Mouse (Mus musculus): ENCODE measurements at regions not wholly inside any gene's neighbourhood (a gene's known extent, or its start where the extent isn't known, plus 50 kb on each side); places are given as distances from the start of the nearest gene placed in this dataset.

DNA sequence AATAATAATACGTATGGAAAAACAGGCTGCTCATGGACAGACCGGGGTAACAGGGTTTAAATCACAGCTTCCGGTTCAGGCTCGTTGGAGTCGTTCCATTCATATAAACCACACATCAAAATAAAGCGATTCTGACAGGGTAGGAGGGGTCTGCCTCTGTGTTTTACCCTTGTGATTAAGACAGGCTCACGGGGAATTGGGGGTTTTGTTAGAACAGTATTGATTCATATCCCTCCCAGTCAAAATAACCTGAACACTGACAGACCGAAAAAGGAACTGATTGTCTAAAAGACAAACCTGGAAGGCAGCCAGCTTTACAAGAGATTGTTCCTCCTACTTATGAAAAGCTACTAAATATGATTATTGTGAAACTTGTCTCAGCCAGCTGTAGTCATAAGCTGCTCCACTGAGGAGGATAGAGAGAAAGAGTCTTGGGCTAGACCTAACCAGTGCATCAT lies 174.5 kb downstream of the Setd4 start:
- no peak for DNase-seq (ENCODE audit: low spot score)

DNA sequence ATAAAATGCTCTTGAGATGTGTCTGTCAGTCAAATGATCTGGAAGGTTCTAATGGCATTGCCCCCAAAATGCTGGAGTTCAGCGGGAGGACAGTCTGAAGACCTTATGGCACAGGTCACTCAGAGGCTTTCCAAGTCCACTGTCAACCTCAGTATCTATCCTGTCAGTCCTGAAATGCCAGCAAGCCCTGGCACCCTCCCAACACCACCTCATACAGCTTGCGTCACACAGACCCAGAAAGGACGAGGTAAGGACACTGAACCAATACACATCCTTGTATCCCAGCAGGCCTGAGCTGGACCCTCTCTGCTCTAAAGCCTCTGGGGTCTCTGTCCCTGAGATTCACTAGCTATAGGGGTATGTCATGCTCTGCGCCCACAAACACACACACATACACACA lies 176.6 kb downstream of the Setd4 start:
- no peak for ATAC-seq (ENCODE audit: insufficient read depth, low FRiP score, low TSS enrichment)
- Histone ChIP-seq H3K36me3 (ENCODE audit: control insufficient read depth, insufficient read depth, low read length) (no peaks in the 10 kb centered on the region), H3K9ac (ENCODE audit: low read length) (no peak overlapping the region), H3K4me3 (ENCODE audit: low read depth, low read length) (no peak overlapping the region), H3K9me3 (ENCODE audit: control insufficient read depth, low read length) (no peaks in the 10 kb centered on the region), H3K4me1 (ENCODE audit: control insufficient read depth, insufficient read depth, low read length) (no peaks in the 10 kb centered on the region), H3K27me3 (ENCODE audit: control insufficient read depth, insufficient read depth, low read length) (no peaks in the 10 kb centered on the region), H3K4me2 (ENCODE audit: low read depth) (no peak overlapping the region), H3K27ac (ENCODE audit: low read depth, low read length) (no peak overlapping the region)
- 91% methylated on average over 4 of the region's 4 CpGs for WGBS
- DNase-seq (ENCODE audit: low spot score) = no peak

More for the DNA sequence above, 174.5 kb downstream of the Setd4 start:
- H3K9me3 ChIP-seq (ENCODE audit: control insufficient read depth, low read length) = no peaks in the 10 kb centered on the region
- no peaks in the 10 kb centered on the region for H3K4me1 ChIP-seq (ENCODE audit: control insufficient read depth, insufficient read depth, low read length)
- no peak overlapping the region for H3K4me3 ChIP-seq (ENCODE audit: low read depth, low read length)
- no peaks in the 10 kb centered on the region for H3K27me3 ChIP-seq (ENCODE audit: control insufficient read depth, insufficient read depth, low read length)
- H3K4me2 ChIP-seq (ENCODE audit: low read depth) = no peak overlapping the region
- ATAC-seq (ENCODE audit: insufficient read depth, low FRiP score, low TSS enrichment) = no peak
- no peak overlapping the region for H3K9ac ChIP-seq (ENCODE audit: low read length)
- H3K36me3 ChIP-seq (ENCODE audit: control insufficient read depth, insufficient read depth, low read length) = no peaks in the 10 kb centered on the region
- 88% methylated on average over 8 of the region's 8 CpGs for WGBS
- H3K27ac ChIP-seq (ENCODE audit: low read depth, low read length) = no peak overlapping the region

DNA sequence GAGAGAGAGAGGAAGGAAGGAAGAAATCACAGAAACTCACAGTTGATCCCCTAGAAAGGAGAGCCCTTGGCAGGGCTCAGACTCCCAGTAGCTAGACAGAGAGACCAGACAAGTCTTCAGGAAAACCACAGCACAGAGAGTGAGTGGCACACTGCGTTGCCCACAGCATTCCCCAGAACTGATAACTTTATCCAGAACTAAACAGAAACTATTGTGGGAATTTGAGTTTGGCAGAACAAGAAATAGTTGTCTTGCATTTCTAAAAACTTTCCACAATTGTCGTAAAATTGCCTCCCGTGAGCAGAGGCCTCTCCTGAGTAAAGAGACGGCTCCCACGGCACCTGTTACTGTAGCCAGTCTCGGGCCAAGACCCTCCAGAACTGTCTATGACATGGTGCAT lies 178.1 kb downstream of the Setd4 start:
- Histone ChIP-seq H3K36me3 (ENCODE audit: control insufficient read depth, insufficient read depth, low read length) (no peaks in the 10 kb centered on the region), H3K9ac (ENCODE audit: low read length) (no peak overlapping the region), H3K4me1 (ENCODE audit: control insufficient read depth, insufficient read depth, low read length) (no peaks in the 10 kb centered on the region), H3K27ac (ENCODE audit: low read depth, low read length) (no peak overlapping the region), H3K9me3 (ENCODE audit: control insufficient read depth, low read length) (no peaks in the 10 kb centered on the region), H3K4me2 (ENCODE audit: low read depth) (no peak overlapping the region), H3K4me3 (ENCODE audit: low read depth, low read length) (no peak overlapping the region), H3K27me3 (ENCODE audit: control insufficient read depth, insufficient read depth, low read length) (no peaks in the 10 kb centered on the region)
- no peak for DNase-seq (ENCODE audit: low spot score)
- WGBS = 86% methylated on average over 6 of the region's 6 CpGs
- no peak for ATAC-seq (ENCODE audit: insufficient read depth, low FRiP score, low TSS enrichment)

DNA sequence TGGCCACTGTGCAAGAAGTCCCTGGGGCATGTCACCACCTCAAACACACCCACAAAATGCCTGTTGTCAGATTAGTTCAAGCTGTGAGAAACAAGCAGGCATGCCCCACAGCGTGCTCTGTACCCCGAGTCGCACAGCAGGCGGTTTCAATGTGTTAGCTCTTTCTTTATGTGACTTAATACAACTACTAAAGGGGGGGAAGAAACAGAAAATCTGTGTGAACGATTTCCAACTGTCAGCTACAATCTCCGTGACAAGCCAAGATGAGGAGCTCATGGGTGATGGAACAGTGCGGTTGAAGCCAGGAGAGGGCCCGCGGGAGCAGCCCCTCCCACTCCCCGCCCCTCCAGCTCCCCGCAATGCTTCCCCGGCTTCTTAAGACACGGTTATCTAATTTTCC lies 180.7 kb downstream of the Setd4 start:
- ATAC-seq (ENCODE audit: insufficient read depth, low FRiP score, low TSS enrichment) (no peak), DNase-seq (ENCODE audit: low spot score) (no peak)
- Histone ChIP-seq H3K27me3 (ENCODE audit: control insufficient read depth, insufficient read depth, low read length) (no peaks in the 10 kb centered on the region), H3K4me2 (ENCODE audit: low read depth) (peak overlapping the region; percentile 16; the same call in 1 of the 2 replicates), H3K9me3 (ENCODE audit: control insufficient read depth, low read length) (no peaks in the 10 kb centered on the region), H3K36me3 (ENCODE audit: control insufficient read depth, insufficient read depth, low read length) (no peaks in the 10 kb centered on the region), H3K9ac (ENCODE audit: low read length) (no peak overlapping the region), H3K4me1 (ENCODE audit: control insufficient read depth, insufficient read depth, low read length) (no peaks in the 10 kb centered on the region), H3K27ac (ENCODE audit: low read depth, low read length) (no peak overlapping the region), H3K4me3 (ENCODE audit: low read depth, low read length) (no peak overlapping the region)
- 31% methylated on average over 13 of the region's 13 CpGs for WGBS

DNA sequence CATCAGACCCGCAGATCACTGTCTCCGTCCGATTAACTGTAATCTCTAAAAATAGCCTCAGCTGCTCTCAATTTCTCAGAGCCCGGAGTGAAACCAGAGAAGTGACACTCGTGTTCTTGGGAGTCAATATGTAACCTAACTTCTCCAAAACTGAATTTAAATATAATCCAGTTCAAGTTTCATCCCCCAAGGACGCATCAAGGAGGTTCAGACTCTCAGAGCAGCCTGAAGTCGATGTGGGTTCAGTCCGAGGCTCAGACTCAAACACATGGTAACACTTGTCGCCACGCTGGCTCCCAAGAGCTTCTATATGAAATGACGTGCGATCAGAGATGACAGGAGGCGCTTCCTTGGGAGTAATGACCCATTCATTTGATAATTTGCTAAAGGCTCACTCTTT lies 181.6 kb downstream of the Setd4 start:
- WGBS = 70% methylated on average over 13 of the region's 13 CpGs
- Histone ChIP-seq H3K36me3 (ENCODE audit: control insufficient read depth, insufficient read depth, low read length) (no peaks in the 10 kb centered on the region), H3K4me1 (ENCODE audit: control insufficient read depth, insufficient read depth, low read length) (no peaks in the 10 kb centered on the region), H3K4me2 (ENCODE audit: low read depth) (no peak overlapping the region), H3K27ac (ENCODE audit: low read depth, low read length) (no peak overlapping the region), H3K4me3 (ENCODE audit: low read depth, low read length) (no peak overlapping the region), H3K9me3 (ENCODE audit: control insufficient read depth, low read length) (no peaks in the 10 kb centered on the region), H3K9ac (ENCODE audit: low read length) (no peak overlapping the region), H3K27me3 (ENCODE audit: control insufficient read depth, insufficient read depth, low read length) (no peaks in the 10 kb centered on the region)
- ATAC-seq (ENCODE audit: insufficient read depth, low FRiP score, low TSS enrichment) (no peak), DNase-seq (ENCODE audit: low spot score) (no peak)

GRCm38 (mm10) chr16:93418246-93418645 lies 185.6 kb downstream of the Setd4 start:
- H3K27ac ChIP-seq (ENCODE audit: low read depth, low read length) = no peak overlapping the region
- no peak overlapping the region for H3K9ac ChIP-seq (ENCODE audit: low read length)
- WGBS = 87% methylated on average over 8 of the region's 8 CpGs
- no peaks in the 10 kb centered on the region for H3K4me1 ChIP-seq (ENCODE audit: control insufficient read depth, insufficient read depth, low read length)
- no peaks in the 10 kb centered on the region for H3K27me3 ChIP-seq (ENCODE audit: control insufficient read depth, insufficient read depth, low read length)
- H3K4me3 ChIP-seq (ENCODE audit: low read depth, low read length) = no peak overlapping the region
- H3K4me2 ChIP-seq (ENCODE audit: low read depth) = no peak overlapping the region
- no peaks in the 10 kb centered on the region for H3K9me3 ChIP-seq (ENCODE audit: control insufficient read depth, low read length)
- DNase-seq (ENCODE audit: low spot score) (no peak), ATAC-seq (ENCODE audit: insufficient read depth, low FRiP score, low TSS enrichment) (no peak)
- H3K36me3 ChIP-seq (ENCODE audit: control insufficient read depth, insufficient read depth, low read length) = no peaks in the 10 kb centered on the region

DNA sequence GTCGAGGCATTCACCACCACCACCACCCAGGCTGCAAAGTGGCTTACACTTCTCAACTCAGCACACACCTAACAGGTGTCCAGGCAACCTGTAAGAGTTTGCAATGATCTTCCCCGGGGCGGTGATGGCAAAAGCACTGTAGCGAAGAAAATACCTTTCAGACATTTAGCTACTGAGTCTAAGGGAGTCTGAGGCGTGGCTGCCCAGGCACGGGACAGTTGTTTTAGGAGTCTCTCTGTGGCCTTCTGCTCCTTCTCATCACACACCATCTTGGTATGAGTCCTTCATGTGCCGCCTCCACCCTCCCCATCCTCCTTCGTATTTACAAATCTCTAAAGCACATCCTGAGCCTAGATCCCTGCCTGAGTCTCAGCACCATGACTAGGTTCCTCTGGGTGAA lies 186.0 kb downstream of the Setd4 start:
- 88% methylated on average over 8 of the region's 8 CpGs for WGBS
- no peak overlapping the region for H3K27ac ChIP-seq (ENCODE audit: low read depth, low read length)
- ATAC-seq (ENCODE audit: insufficient read depth, low FRiP score, low TSS enrichment) = no peak

DNA sequence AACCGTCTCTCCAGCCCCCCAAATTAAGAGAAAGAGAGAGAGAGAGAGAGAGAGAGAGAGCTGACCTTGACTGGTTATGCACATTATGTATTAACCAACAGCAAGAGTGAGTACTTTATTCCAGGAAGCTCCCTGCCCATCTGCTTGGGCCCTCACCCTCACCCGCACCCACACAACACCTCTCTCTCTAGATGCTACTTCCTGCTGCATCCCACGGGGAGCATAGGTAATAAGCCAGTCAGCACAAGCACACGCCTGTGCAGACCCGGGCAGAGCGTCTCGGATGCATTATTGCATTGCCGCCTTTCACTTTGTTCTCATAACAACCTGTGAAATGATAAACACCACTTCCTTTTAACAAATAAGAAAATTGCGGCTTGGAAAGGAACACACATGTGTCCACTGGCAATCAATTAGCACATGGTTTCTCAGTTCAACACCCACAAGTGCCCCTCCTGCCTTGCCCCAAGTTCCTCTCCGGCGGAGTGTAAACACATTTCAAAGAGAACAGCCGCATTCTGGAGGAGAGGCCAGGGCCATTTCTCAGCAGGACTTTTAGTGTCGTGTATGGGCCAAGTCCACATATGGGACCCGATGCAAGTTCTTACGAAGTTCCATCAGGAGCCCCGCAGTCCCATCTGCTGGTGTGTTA lies 211.7 kb downstream of the Setd4 start:
- DNase-seq (ENCODE audit: low spot score) (peak; percentile 21), ATAC-seq (ENCODE audit: insufficient read depth, low FRiP score, low TSS enrichment) (no peak)
- no peaks in the 10 kb centered on the region for H3K4me1 ChIP-seq (ENCODE audit: control insufficient read depth, insufficient read depth, low read length)
- 45% methylated on average over 16 of the region's 16 CpGs for WGBS
- no peak overlapping the region for H3K27ac ChIP-seq (ENCODE audit: low read depth, low read length)
- no peak overlapping the region for H3K4me2 ChIP-seq (ENCODE audit: low read depth)
- H3K36me3 ChIP-seq (ENCODE audit: control insufficient read depth, insufficient read depth, low read length) = no peaks in the 10 kb centered on the region
- H3K4me3 ChIP-seq (ENCODE audit: low read depth, low read length) = no peak overlapping the region
- no peaks in the 10 kb centered on the region for H3K9me3 ChIP-seq (ENCODE audit: control insufficient read depth, low read length)
- no peak overlapping the region for H3K9ac ChIP-seq (ENCODE audit: low read length)
- H3K27me3 ChIP-seq (ENCODE audit: control insufficient read depth, insufficient read depth, low read length) = no peaks in the 10 kb centered on the region

More for the DNA sequence above, 186.0 kb downstream of the Setd4 start:
- Histone ChIP-seq H3K36me3 (ENCODE audit: control insufficient read depth, insufficient read depth, low read length) (no peaks in the 10 kb centered on the region), H3K9ac (ENCODE audit: low read length) (no peak overlapping the region), H3K9me3 (ENCODE audit: control insufficient read depth, low read length) (no peaks in the 10 kb centered on the region), H3K4me3 (ENCODE audit: low read depth, low read length) (no peak overlapping the region), H3K4me1 (ENCODE audit: control insufficient read depth, insufficient read depth, low read length) (no peaks in the 10 kb centered on the region), H3K27me3 (ENCODE audit: control insufficient read depth, insufficient read depth, low read length) (no peaks in the 10 kb centered on the region), H3K4me2 (ENCODE audit: low read depth) (no peak overlapping the region)
- no peak for DNase-seq (ENCODE audit: low spot score)

GRCm38 (mm10) chr16:93387578-93388116 lies 216.2 kb downstream of the Setd4 start:
- no peaks in the 10 kb centered on the region for H3K9me3 ChIP-seq (ENCODE audit: control insufficient read depth, low read length)
- no peaks in the 10 kb centered on the region for H3K27me3 ChIP-seq (ENCODE audit: control insufficient read depth, insufficient read depth, low read length)
- H3K27ac ChIP-seq (ENCODE audit: low read depth, low read length) = no peak overlapping the region
- no peak overlapping the region for H3K4me2 ChIP-seq (ENCODE audit: low read depth)
- DNase-seq (ENCODE audit: low spot score) = no peak
- H3K4me3 ChIP-seq (ENCODE audit: low read depth, low read length) = no peak overlapping the region
- no peaks in the 10 kb centered on the region for H3K36me3 ChIP-seq (ENCODE audit: control insufficient read depth, insufficient read depth, low read length)
- no peaks in the 10 kb centered on the region for H3K4me1 ChIP-seq (ENCODE audit: control insufficient read depth, insufficient read depth, low read length)
- ATAC-seq (ENCODE audit: insufficient read depth, low FRiP score, low TSS enrichment) = no peak
- no peak overlapping the region for H3K9ac ChIP-seq (ENCODE audit: low read length)
- 81% methylated on average over 11 of the region's 11 CpGs for WGBS
